Mouse (Mus musculus) spleen, postnatal 36 days (tissue): Measurements from ENCODE around the gene Nlrp1a.

Experiments
- DNase-seq, 2 experiments: peaks; one replicate each; pipeline ENCODE4 v3.0.0; 2022; ENCODE audit warnings: low spot score in 2 of 2, mixed read lengths in 1 of 2

Gene Nlrp1a

DNA sequence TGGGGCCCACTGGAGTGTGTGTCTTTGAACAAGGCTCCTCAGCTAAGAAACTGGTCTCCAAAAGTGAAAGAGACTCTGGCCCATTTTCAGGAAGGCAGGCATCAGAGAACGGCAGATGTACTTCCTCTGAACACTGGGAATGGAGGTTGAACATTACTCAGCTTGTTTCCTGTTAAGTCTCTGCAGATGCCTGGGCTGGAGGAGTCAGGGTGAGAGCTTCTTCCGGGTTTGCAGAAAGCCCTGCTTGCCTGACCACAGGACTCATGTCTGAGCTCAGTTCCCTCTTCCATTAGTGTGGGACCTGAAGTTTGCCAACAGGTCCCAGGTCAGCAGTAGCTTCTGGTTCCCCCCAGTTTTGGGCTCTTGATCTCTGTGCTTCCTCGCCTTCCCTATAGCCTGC lies at the start of gene Nlrp1a:
Gene Nlrp1a (minus strand): TSS at position 44 of the 400 bp plus-strand sequence.
- peak; percentile 37 to 52 for DNase-seq

- no peak for DNase-seq
Measured at GRCm38 (mm10) chr11:71169633-71170032, 25.1 kb upstream of the Nlrp1a start.

GRCm38 (mm10) chr11:71164139-71164538 lies 19.6 kb upstream of the Nlrp1a start:
- DNase-seq, result no peak

DNA sequence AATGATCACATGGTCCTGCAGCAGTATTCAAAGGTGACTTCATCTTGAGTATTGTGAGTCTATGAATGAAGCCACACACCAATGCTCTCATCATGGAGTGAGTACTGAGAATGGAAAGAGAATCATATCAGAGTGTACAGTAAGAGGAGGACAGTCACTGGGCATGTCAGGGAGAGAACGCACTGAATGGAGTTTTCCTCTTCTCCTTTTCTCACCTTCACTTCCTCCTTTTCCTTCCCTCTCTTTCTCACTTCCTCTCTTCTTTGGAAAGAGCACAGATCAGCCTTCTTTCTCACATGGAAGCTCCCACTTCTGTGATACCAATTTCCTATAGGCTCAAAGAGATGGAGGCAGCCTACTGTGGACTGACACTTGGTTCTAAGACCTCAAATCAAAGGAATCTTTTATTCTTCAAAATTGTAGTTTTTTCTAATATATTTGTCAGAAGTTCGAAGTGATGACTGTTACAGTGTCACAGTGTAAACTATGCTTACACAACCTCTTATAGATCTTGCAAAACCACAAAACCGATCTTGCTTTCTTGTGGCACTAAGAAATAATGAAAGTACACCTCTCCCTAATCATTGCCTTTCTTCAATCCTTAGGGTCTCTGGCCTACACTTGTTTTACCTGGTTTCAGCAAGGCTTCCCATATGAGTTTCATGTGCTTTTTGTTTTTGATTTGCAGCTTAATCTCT lies 15.1 kb upstream of the Nlrp1a start:
- DNase-seq, result no peak

DNA sequence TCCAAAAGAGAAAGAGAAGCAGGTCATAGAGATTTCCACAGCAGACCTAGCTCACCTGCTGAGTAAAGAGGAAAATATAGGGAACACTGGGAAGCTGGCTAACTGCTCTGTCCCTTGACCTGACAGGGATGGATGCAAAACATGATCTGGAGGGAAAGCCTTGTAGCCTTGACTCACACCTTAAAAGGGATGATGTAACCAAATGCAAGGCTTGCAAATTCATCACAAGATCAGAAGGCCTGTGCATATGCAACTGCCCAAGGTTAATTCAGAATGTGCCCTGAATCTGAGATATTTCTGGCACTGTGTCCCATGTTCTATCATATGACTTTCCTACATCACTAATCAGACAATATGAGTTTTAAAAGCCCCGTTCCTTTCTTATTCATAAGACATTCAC lies 10.8 kb upstream of the Nlrp1a start:
- DNase-seq, result no peak

DNA sequence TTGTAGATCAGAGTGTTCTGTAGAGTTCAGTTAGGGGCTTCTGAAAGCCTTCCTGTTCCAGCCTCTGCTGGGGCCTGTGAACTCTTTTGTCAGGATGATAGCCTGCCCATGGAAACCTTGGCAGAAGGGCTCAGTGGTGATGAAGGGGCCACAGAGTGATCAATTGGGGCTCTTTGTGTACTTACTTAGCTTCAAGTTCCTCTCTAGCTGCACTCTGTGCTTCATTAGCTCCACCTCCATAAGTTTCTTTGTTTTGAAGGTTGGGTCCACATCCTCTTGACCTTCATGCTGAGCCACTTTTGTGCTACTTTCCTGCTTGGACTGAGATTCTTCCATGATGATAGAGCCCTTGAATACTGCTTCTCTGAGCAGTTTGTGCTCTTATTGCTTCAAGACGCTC lies 2.5 kb downstream of the Nlrp1a start:
- DNase-seq, result no peak

GRCm38 (mm10) chr11:71107128-71107527 lies 37.4 kb downstream of the Nlrp1a start:
- no peak for DNase-seq

DNA sequence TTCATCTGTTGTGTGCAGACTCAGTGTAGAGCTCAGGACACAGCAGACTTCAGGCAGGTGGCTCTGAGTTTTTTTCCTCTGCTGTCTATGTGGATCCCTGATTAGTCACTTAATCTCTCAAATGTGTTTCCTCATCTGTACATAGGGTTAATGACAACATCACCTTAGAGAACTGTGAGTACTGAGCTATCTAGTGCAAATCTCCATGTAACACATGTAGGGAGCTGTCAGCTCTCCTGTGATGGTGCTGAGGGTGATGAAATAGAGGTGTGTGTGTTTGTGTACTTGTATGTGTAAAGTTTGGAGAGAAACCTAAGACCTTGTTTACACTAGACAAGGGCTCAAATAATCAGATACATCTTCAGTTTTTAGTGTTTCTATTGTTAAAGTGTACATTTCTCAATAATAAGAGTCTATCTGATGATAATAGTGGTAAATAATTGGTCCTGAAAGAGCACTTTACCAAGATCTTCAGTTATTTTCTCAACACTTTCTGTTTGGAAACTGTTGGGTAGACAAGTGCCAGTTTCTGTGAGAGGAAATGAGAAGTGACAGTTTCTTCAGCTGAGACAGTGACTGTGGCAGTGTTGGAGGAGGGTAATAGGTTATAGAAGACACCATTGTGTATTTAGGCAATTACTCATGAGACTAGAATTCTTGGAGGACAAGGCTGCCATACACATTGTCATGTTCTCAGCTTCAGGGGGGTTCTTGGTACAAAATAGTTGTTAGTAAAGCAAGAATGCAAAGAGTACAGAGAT lies 38.1 kb downstream of the Nlrp1a start:
- DNase-seq, result no peak

DNA sequence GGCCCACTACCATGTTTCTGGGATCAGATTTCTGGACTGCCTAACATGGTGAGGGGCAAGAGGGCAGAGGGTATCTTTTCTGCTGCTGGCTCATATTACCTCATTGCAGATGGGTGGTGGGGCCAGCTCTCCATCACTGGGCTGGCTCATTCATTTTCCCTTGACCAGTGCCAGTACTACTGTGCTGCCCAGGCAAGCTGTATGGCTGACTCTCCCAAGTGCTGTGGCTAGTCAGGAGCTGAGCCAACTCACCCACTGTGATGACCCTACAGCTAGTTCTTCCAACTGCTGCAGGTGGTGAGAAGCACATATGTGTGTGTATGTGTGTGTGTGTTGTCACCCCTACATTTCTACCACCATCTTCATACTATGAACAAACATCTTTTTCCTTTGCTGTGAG lies 40.6 kb downstream of the Nlrp1a start:
- DNase-seq, result no peak

- DNase-seq, result no peak
Measured at GRCm38 (mm10) chr11:71076342-71076741, 68.2 kb downstream of the Nlrp1a start.

DNA sequence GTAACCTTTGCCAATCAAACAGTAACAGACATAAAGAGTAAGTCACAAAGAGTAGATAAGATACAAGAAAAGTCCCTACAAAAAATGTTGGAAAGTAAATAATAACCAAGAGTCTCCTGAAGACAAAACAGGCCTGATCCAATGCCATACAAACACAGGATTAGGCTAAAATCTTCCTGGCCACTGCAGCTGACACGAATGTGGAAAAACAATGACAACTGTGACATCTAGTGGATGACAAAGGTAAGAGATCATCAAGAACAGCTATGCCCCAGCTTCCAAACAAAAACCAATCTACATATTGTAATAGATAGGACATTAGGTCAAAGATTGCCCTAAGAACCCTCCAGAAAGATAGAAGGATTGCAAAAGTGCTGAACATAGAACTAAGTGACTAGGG lies 92.0 kb downstream of the Nlrp1a start:
- no peak for DNase-seq
